Mouse (Mus musculus) erythroblast, embryonic 14.5 days (primary cell): ENCODE results near the gene B4galt5.

Experiments
- GATA1 ChIP-seq: IDR thresholded peaks from 2 replicates; pipeline ENCODE4 v1.6.1; 2012; ENCODE audit warnings: low read length, inconsistent platforms, mixed read lengths
- TAL1 ChIP-seq: IDR thresholded peaks from 3 replicates; pipeline ENCODE4 v1.6.1; 2012; ENCODE audit warnings: low read length, inconsistent platforms, mixed read lengths

DNA sequence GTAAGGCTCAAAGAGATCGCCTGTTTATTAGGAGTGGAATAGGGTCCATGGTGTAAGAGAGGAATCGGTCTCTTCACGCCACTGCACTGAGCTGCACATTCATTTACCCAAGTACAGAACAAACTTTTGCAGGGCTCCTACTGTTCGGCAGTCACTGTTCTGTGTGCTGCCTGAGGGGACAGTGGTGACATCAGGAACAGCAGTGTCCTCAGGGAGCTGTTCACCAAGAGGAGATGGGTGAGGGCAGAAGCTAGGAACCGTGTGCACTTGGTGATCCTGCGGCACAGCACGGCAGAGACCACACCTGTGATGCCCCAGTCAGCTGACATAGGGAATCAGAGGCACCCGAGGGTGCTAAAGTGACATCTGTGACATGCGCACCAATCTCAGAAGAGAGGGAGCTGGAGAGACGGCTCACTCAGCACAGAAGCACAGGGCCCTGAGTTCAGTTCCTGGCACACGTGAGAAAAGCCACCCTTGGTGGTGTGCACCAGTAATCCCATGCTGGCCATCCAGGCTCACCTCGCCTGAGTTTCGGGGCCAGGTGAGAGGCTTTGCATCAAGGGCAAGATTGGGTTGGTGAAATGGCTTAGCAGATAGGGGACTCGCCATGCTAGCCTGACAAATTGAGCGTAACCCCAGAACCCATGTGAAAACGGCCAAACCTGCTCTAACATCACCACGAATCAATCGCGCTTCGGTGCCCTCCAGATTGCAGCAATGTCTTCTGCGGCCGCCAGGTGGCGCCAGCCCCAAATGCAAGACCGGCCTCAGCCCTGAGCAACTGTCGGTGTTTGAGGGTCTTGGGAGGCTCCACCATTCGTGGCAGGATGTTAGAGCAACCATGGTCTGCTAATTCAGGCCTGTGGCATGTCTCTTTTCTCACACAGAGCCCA, 68.6 kb downstream of the B4galt5 start:
- no peak for TF ChIP-seq GATA1
- TF ChIP-seq TAL1: no peak
